Mouse (Mus musculus): ENCODE results near the gene Pm20d1.

- TF ChIP-seq CTCF (conservative IDR thresholded peaks at IDR 0.05; ENCODE audit: low read length) (no peak), NANOG (IDR thresholded peaks at IDR 0.05; ENCODE audit: borderline replicate concordance, low read length) (no peak)
Measured at GRCm38 (mm10) chr1:131748636-131749035, 48.5 kb upstream of the Pm20d1 start.

Measured in E14TG2a.4 (cell line).